Mouse (Mus musculus) ZHBTc4 (cell line): ENCODE results near the gene Olfr1031.
"Not testable (repeated sequence)": the region's sequence is repeated elsewhere in the genome, so short reads cannot be mapped to it uniquely, and the experiment has no call there.

Experiments used
- DNase-seq: peaks from one replicate; pipeline ENCODE4 v3.0.0-alpha.2; 2011; ENCODE audit warnings: low read depth, low spot score

The Olfr1031 gene

DNA sequence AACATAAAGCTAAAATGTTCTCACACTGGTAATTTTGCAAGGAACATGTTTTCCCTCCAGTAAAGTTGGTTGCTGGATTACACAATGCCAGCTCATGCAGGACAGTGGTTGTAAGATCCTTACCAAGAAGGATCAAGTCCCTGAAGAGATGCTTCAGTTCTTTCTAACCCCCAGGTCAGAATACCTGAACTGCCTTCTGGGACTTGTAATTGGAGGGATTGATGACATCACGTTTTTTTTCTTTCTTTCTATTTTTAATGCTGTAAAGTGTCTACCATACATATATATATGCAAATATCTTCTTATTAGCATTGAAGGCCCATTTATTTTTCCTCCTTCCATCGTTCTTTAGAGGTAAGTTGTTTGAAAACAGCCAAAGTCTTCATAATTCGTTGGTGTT lies at the start of gene Olfr1031:
Olfr1031 (plus strand) TSS at position 301 of the 400 bp plus-strand sequence.
- DNase-seq: no peak

DNA sequence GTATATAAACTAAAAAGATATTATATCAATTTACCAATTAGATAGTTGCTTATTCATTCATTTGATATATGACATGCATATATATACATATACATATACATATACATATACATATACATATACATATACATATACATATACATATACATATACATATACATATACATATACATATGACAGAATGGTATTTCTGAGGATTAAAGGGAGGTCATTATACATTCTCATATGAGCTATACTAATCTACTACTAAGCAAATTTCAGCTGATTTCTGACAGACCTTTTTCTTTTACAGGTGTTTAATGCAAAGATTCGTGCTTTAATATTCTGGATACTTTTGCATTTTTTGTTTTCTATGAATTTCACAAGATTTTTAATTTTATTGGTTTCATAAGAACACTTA lies 40.0 kb upstream of the Olfr1031 start, which contains the start of gene Olfr1028:
Olfr1028 (plus strand) TSS at position 301 of the 400 bp plus-strand sequence.
- DNase-seq: no peak

DNA sequence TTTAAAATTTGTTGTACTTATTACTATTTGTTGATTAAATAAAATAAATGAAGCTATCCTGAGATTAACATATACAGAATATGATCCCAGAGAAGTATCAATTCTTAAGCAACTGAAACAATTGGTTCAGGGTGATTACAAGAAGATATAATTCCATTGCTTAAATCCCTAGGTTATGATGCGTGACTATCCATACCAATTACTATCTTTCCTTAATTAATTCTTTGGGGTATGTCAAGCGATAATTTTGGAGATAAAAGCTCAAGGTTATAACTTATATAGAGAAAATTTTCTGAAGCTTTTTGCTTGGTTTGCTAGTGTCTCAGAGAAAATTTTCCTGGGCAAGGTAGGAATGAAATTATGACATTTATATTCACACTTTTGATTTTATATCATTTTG lies 16.5 kb upstream of the Olfr1031 start, which contains the start of gene Olfr1029:
Olfr1029 (plus strand) TSS at position 301 of the 400 bp plus-strand sequence.
- no peak for DNase-seq

DNA sequence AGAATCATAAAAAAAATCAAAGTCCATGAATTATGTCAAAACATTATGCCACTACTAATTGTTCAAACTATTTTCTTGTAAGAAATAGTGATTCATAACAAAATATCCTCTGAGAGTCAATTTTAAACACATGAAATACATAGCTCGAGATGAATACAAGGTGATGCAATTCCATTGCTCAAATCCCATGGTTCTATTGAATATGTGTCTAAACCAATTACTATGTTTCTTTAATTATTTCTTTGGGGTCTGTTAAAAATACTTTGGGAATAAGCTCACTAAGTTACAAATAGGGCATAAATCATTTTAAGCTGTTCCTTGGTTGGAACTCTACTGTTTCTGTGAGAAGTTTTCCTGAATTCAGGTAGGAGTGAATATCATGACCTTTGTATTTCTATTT lies 11.1 kb upstream of the Olfr1031 start, which contains the start of gene Olfr1030:
Olfr1030 (plus strand) TSS at position 301 of the 400 bp plus-strand sequence.
- no peak for DNase-seq

DNA sequence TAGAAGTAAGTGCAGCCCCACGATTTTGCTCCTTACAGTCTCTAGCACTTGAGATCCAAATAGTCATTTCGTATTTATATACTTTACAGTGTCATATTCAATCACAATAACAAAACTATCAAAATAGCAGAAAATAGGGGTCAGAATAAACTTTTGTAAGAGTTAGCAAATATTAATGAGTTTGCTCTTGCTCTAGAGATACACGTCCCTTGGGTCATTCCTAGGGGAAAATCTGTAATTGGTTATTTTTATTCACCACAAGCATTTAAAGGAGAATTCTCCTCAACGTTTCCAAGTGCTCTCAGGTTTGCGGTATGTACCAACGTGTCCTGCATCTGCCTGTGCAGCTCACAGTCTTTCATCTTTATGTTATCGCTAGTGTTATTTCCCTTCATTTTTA lies 15.1 kb downstream of the Olfr1031 start, which contains the start of gene Olfr1032:
Olfr1032 (plus strand) TSS at position 301 of the 400 bp plus-strand sequence.
- DNase-seq: no peak

DNA sequence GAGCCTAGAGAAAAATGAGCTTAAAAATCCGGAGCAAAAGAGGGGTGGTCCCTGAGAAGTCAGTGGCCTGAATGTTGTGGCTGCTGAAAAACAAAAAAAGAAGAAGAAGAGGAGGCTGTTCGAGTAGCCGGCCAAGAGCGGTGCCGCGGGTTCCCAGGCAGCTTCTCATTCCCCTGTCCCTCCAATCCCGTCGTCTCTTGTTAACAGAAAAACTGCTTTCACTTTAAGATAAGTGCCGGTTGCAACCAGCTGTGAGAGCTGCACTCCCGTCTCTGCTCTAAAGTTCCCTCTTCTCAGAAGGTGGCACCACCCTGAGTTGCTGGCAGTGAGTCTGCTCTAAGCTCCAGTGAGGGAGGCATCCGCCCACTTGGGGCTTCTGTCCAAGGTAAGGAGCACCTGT lies 30.3 kb downstream of the Olfr1031 start, which contains the start of gene Olfr1033:
Olfr1033 (plus strand) TSS at position 228 of the 400 bp plus-strand sequence.
- DNase-seq: peak; percentile 24

DNA sequence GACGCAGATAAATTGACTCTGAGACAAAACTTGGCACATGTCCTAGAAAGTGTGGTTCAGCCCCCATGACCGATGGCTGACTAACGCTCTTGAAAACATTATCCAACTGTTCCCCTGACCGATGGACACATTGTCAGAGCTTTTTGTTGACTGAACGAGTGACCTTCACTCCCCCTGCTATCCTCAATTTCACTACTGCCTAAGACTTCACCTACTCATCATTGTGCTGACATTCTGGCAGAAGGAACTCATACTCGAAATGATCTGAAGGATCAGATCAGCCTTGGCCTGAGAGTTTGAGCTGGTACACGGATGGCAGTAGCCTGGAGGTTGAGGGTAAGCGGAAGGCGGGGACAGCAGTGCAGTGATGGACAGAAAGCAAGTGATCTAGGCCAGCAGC lies 31.4 kb downstream of the Olfr1031 start:
- not testable (repeated sequence) for DNase-seq
